Mouse (Mus musculus) olfactory bulb, adult 2 months (tissue): ENCODE measurements around the gene Stk38.

Experiments
- CTCF ChIP-seq: fragments of 200-500 bp; IDR thresholded peaks from 2 replicates; pipeline ENCODE4 v1.5.1; 2012; ENCODE audit warnings: low read depth, mild to moderate bottlenecking, low read length, moderate library complexity; ENCODE audit not compliant: insufficient read depth
- POLR2A ChIP-seq: fragments of 200-500 bp; IDR thresholded peaks from 2 replicates; pipeline ENCODE4 v1.6.1; 2012; ENCODE audit warnings: mild to moderate bottlenecking, low read depth, low read length, moderate library complexity; ENCODE audit not compliant: insufficient read depth

- no peak for TF ChIP-seq CTCF
- no peak for TF ChIP-seq POLR2A
Observed at GRCm38 (mm10) chr17:29049508-29049889, 41.7 kb upstream of the Stk38 start.
